ENCODE assay signal across 8 mouse cellular contexts in genomic region chr10:120201961-120202402, GRCm38 (mm10). TPM values are rescaled to one million over a fixed set of nuclear protein-coding genes. Genes with fewer than 3 reads are reported as not detected.
DNase-seq lines count a peak whose midpoint lies in the region; ATAC-seq and TF ChIP-seq lines count a peak whose summit lies in the region.

Gene Irak3 (minus strand): TSS chr10:120202130.

- peaks cover 7% of the 10 kb centered on the region for H3K9me3 ChIP-seq in G1E (replicated peaks)
- H3K9me3 ChIP-seq in forebrain, embryonic 15.5 days = no peaks in the 10 kb centered on the region
- H3K9me3 ChIP-seq in lung, postnatal 0 days (ENCODE audit: low read length) = no peaks in the 10 kb centered on the region

- no peak for TF ChIP-seq EP300 in lung, postnatal 0 days (IDR thresholded peaks at IDR 0.05)

- H3K27me3 ChIP-seq in G1E (ENCODE audit: insufficient read depth, low read length) = peaks cover 14% of the 10 kb centered on the region
- peaks cover 12% of the 10 kb centered on the region; the same call in 1 of the 2 replicates for H3K27me3 ChIP-seq in forebrain, embryonic 15.5 days
- no peaks in the 10 kb centered on the region for H3K27me3 ChIP-seq in lung, postnatal 0 days (replicated peaks; ENCODE audit: insufficient read depth, low read length)

- H3K36me3 ChIP-seq in G1E (replicated peaks) = no peaks in the 10 kb centered on the region
- no peaks in the 10 kb centered on the region for H3K36me3 ChIP-seq in forebrain, embryonic 15.5 days
- no peaks in the 10 kb centered on the region for H3K36me3 ChIP-seq in lung, postnatal 0 days (ENCODE audit: insufficient read depth, low read length)

- peak; percentile 87 for TF ChIP-seq CTCF in G1E (IDR thresholded peaks at IDR 0.05; ENCODE audit: low read depth, low read length)
- TF ChIP-seq CTCF in layer of hippocampus, adult 2 months (conservative IDR thresholded peaks at IDR 0.05) = peak; percentile 99
- TF ChIP-seq CTCF in lung, postnatal 0 days (IDR thresholded peaks at IDR 0.05) = peak; percentile 96

- no peak within 1 kb of the TSS for H3K27ac ChIP-seq in forebrain, embryonic 15.5 days (replicated peaks)
- H3K27ac ChIP-seq in layer of hippocampus, adult 2 months = no peak within 1 kb of the TSS
- peak within 1 kb of the TSS; percentile 49 for H3K27ac ChIP-seq in lung, postnatal 0 days (ENCODE audit: low read length)

- peak within 1 kb of the TSS; percentile 23; the same call in 1 of the 2 replicates for H3K4me3 ChIP-seq in G1E (ENCODE audit: low read depth, low read length)
- H3K4me3 ChIP-seq in forebrain, embryonic 15.5 days = peak within 1 kb of the TSS; percentile 45
- H3K4me3 ChIP-seq in layer of hippocampus, adult 2 months = peak within 1 kb of the TSS; percentile 56
- peak within 1 kb of the TSS; percentile 58 for H3K4me3 ChIP-seq in lung, postnatal 0 days (ENCODE audit: low read depth, low read length)

- peak within 1 kb of the TSS; percentile 27 for H3K9ac ChIP-seq in forebrain, embryonic 15.5 days (replicated peaks)
- H3K9ac ChIP-seq in lung, postnatal 0 days (replicated peaks; ENCODE audit: low read depth) = peak within 1 kb of the TSS; percentile 44

- 1% methylated on average over 13 of the region's 13 CpGs for WGBS in forebrain, embryonic 15.5 days
- under 1% methylated on average over 13 of the region's 13 CpGs for WGBS in lung, postnatal 0 days

- peak; percentile 48; the same call in 1 of the 2 replicates for ATAC-seq in G1E (ENCODE audit: extremely low read depth, insufficient number of reproducible peaks, low FRiP score, poor library complexity, severe bottlenecking)
- ATAC-seq in forebrain, embryonic 15.5 days (replicated peaks) = peak; percentile 69
- peak; percentile 74 for ATAC-seq in lung, postnatal 0 days

- peaks cover 30% of the 10 kb centered on the region for H3K4me1 ChIP-seq in G1E (ENCODE audit: insufficient read depth, low read depth, low read length)
- H3K4me1 ChIP-seq in forebrain, embryonic 15.5 days = peaks cover 9% of the 10 kb centered on the region
- no peaks in the 10 kb centered on the region for H3K4me1 ChIP-seq in lung, postnatal 0 days (ENCODE audit: insufficient read depth, low read depth, low read length)

- peak within 1 kb of the TSS; percentile 83 for H3K4me2 ChIP-seq in forebrain, embryonic 15.5 days (replicated peaks)
- peak within 1 kb of the TSS; percentile 87 for H3K4me2 ChIP-seq in lung, postnatal 0 days (replicated peaks; ENCODE audit: low read depth, low read length)

- no peak for DNase-seq in G1E (ENCODE audit: low spot score)
- peak; percentile 28 for DNase-seq in cerebellum, adult 11-12 months
- peak; percentile 89 for DNase-seq in heart, postnatal 4 days
- DNase-seq in layer of hippocampus, adult 2 months (ENCODE audit: low spot score in 2 of 2) = peak; percentile 45 to 84
- peak; percentile 89 for DNase-seq in lung, postnatal 0 days (ENCODE audit: low spot score)
- DNase-seq in ovary, postnatal 10 days (ENCODE audit: low spot score) = peak; percentile 71
- peak; percentile 59 to 90 for DNase-seq in thymus, postnatal 10 days (ENCODE audit: low spot score in 2 of 2)

RNA-seq across cellular contexts. Expression of gene Irak3, which starts in this region (rescaled TPM):
- total RNA-seq in G1E (2014; fragmentation: Nextera tagmentation) = 0.87 TPM in 1 of 2 replicates, not detected in the other
- 0.16 TPM in 1 of 2 replicates, not detected in the other for total RNA-seq in G1E (2017)
- polyA plus RNA-seq in G1E (2012) = 0.01 TPM in 1 of 2 replicates, not detected in the other
- polyA plus RNA-seq in forebrain, embryonic 15.5 days (2015; fragmentation: Nextera tagmentation; extraction: Ambion mirVana) = 0.19 and 0.34 TPM in 2 replicates
- 1 to 10 TPM; 2.0 to 2.4 TPM for total RNA-seq in heart, postnatal 4 days (2021)
- total RNA-seq in layer of hippocampus, adult 2 months (2021) = under 1 TPM; 0.49 to 0.61 TPM
- polyA plus RNA-seq in lung, postnatal 0 days (2015; fragmentation: Nextera tagmentation; extraction: Ambion mirVana) = 1.6 and 1.7 TPM in 2 replicates

Comparison
In these comparisons a context has a peak if more than half of its experiments do, and no peak if none do; other contexts are left out.
1. Peak in ATAC-seq and H3K4me3 ChIP-seq in G1E; RNA of the gene not detected or under 1 TPM.
2. Peak in ATAC-seq, H3K4me3 ChIP-seq, H3K9ac ChIP-seq and H3K4me2 ChIP-seq in forebrain, embryonic 15.5 days; RNA of the gene not detected or under 1 TPM.
3. Peak in DNase-seq and H3K4me3 ChIP-seq in layer of hippocampus, adult 2 months; RNA of the gene not detected or under 1 TPM.